Mouse (Mus musculus) myocyte (in vitro differentiated cells): Measurements from ENCODE around the gene Itpk1. TPM values are rescaled to one million over a fixed set of nuclear protein-coding genes. Genes with fewer than 3 reads are reported as not detected.

Experiments
- H3K27me3 ChIP-seq: one replicate; pipeline ENCODE4 v1.6.1; 2011; ENCODE audit not compliant: control insufficient read depth, insufficient read depth, insufficient read length
- H3K36me3 ChIP-seq: one replicate; pipeline ENCODE4 v1.6.1; 2011; ENCODE audit not compliant: control insufficient read depth, insufficient read depth
- H3K4me2 ChIP-seq: one replicate; pipeline ENCODE4 v1.6.1; 2011; ENCODE audit warnings: low read depth, control low read depth
- H3K4me3 ChIP-seq: one replicate; pipeline ENCODE4 v1.5.1; 2011; ENCODE audit warnings: mild to moderate bottlenecking, control low read depth, moderate library complexity
- H3K79me2 ChIP-seq: one replicate; pipeline ENCODE4 v1.6.1; 2011; ENCODE audit not compliant: control insufficient read depth, insufficient read depth
- H3ac ChIP-seq: one replicate; pipeline ENCODE4 v1.6.1; 2011; ENCODE audit not compliant: control insufficient read depth, insufficient read length
- CEBPB ChIP-seq: IDR thresholded peaks from 2 replicates; pipeline ENCODE4 v1.6.1; 2011; ENCODE audit warnings: mild to moderate bottlenecking, moderate library complexity; ENCODE audit not compliant: poor library complexity, insufficient read depth, severe bottlenecking
- E2F4 ChIP-seq: IDR thresholded peaks from one replicate; pipeline ENCODE4 v1.6.1; 2011; ENCODE audit warnings: mild to moderate bottlenecking, control low read depth, moderate library complexity; ENCODE audit not compliant: insufficient read depth
- MAX ChIP-seq: IDR thresholded peaks from one replicate; pipeline ENCODE4 v1.6.1; 2011; ENCODE audit warnings: low read depth, mild to moderate bottlenecking, control low read depth
- MYOD1 ChIP-seq, 3 experiments: IDR thresholded peaks; one replicate each; pipeline ENCODE4 v1.6.1; 2011; ENCODE audit warnings: control low read depth in 2 of 3, low read depth in 2 of 3, mild to moderate bottlenecking in 2 of 3, moderate library complexity in 1 of 3; ENCODE audit not compliant: insufficient read length in 2 of 3, control insufficient read depth in 1 of 3
- MYOG ChIP-seq, 3 experiments: IDR thresholded peaks; one replicate each; pipeline ENCODE4 v1.6.1; 2011; ENCODE audit warnings: control low read depth in 2 of 3, low read depth in 2 of 3, mild to moderate bottlenecking in 2 of 3; ENCODE audit not compliant: insufficient read length in 2 of 3, control insufficient read depth in 1 of 3, insufficient read depth in 1 of 3
- POLR2A ChIP-seq: IDR thresholded peaks from one replicate; pipeline ENCODE4 v1.6.1; 2011; ENCODE audit warnings: low read depth, mild to moderate bottlenecking, control low read depth, moderate library complexity; ENCODE audit not compliant: insufficient read length
- POLR2AphosphoS2 ChIP-seq: IDR thresholded peaks from one replicate; pipeline ENCODE4 v1.6.1; 2011; ENCODE audit warnings: low read depth, control low read depth; ENCODE audit not compliant: insufficient read length
- REST ChIP-seq: IDR thresholded peaks from one replicate; pipeline ENCODE4 v1.6.1; 2011; ENCODE audit warnings: mild to moderate bottlenecking, control low read depth, moderate library complexity; ENCODE audit not compliant: insufficient read depth, insufficient read length
- SRF ChIP-seq: IDR thresholded peaks from one replicate; pipeline ENCODE4 v1.6.1; 2011; ENCODE audit warnings: low read depth; ENCODE audit not compliant: control insufficient read depth, insufficient read length
- TCF12 ChIP-seq: IDR thresholded peaks from one replicate; pipeline ENCODE4 v1.6.1; 2011; ENCODE audit warnings: mild to moderate bottlenecking, control low read depth; ENCODE audit not compliant: poor library complexity, insufficient read depth, severe bottlenecking
- TCF3 ChIP-seq: IDR thresholded peaks from one replicate; pipeline ENCODE4 v1.6.1; 2011; ENCODE audit warnings: low read depth, control low read depth; ENCODE audit not compliant: insufficient read length
- USF1 ChIP-seq: IDR thresholded peaks from one replicate; pipeline ENCODE4 v1.6.1; 2011; ENCODE audit warnings: low read depth, mild to moderate bottlenecking, control low read depth, moderate library complexity
- polyA plus RNA-seq: library from polyadenylated mRNA; unstranded; fragments of >200 nt; fragmentation: generic; extraction: Trizol; gene quantifications from one replicate; pipeline ENCODE4 v1.2.1, GENCODE M21; 2012; ENCODE audit warnings: missing spikeins

Gene Itpk1
- polyA plus RNA-seq, 1 experiment = 4.9 TPM

DNA sequence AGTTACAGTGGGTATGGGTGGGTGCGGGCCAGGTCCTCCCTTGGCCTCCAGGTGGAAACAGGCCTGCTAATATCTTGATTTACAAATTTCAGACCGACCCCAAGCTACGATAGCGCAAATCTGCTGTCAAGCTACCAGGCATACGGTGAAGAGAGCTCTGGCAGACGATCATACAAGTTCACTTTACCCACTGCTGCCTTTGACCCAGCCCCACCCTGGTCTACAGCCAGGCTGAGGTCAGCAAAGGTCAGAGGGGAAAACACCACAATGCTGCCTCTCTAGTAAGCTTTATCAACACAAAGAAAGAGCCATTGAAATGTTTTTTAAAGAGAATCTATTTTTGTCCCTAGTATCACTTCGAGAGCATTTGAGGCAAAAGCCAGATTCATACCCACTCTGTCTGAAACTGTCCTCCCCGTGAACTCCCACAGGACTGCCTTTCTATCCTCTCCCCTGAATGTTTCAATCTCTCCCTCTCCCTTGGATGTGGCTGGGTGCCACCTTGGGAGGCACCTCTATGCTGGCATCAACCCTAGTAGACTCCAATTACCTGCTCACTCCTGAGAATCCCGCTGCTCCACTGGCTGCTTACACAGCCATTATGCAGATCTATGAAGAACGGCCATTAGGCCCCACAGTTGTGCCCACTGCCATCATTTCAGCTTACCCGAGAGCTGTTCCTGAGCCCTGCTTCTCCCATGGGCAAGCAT, 96.8 kb downstream of the Itpk1 start:
- TF ChIP-seq USF1 = no peak
- no peak for TF ChIP-seq REST
- no peak for TF ChIP-seq E2F4
- TF ChIP-seq TCF12 = no peak
- no peak for TF ChIP-seq POLR2A
- no peak for TF ChIP-seq MAX
- TF ChIP-seq MYOG (IDR thresholded peaks at IDR 0.05; ENCODE audit: control insufficient read depth in 1 of 3, insufficient read depth in 1 of 3, insufficient read length in 2 of 3, low read depth in 2 of 3) = no peak
- TF ChIP-seq SRF = no peak
- TF ChIP-seq POLR2AphosphoS2 = no peak
- Histone ChIP-seq H3K4me2 (no peak overlapping the region), H3ac (no peak overlapping the region), H3K27me3 (no peaks in the 10 kb centered on the region), H3K79me2 (no peaks in the 10 kb centered on the region), H3K4me3 (no peak overlapping the region), H3K36me3 (no peaks in the 10 kb centered on the region)

DNA sequence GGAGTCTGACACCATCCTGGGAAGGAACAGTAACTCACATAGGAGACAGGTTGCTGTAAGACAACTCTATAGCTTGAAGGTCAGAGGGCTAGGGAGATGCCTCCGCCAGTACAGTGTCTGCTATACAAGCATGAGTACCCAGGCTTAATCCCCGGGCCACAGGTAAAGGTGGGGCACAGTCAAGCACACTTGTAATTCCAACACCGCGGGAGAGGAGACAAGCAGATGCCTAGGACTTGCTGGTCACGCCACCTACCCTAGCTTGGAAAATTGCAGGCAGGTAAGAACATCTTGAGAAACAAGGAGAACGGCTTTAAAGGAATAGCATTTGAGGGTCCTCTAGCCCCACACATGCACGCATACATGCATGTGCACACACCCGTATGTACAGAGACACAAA, 97.7 kb downstream of the Itpk1 start:
- Histone ChIP-seq H3K4me2 (no peak overlapping the region), H3K79me2 (no peaks in the 10 kb centered on the region), H3K36me3 (no peaks in the 10 kb centered on the region), H3K4me3 (no peak overlapping the region), H3K27me3 (no peaks in the 10 kb centered on the region), H3ac (no peak overlapping the region)
- no peak for TF ChIP-seq POLR2AphosphoS2
- no peak for TF ChIP-seq POLR2A
- TF ChIP-seq TCF3 = no peak
- no peak for TF ChIP-seq MAX
- TF ChIP-seq REST = no peak
- no peak for TF ChIP-seq MYOD1 (IDR thresholded peaks at IDR 0.05; ENCODE audit: control insufficient read depth in 1 of 3, insufficient read length in 2 of 3, low read depth in 2 of 3)
- no peak for TF ChIP-seq TCF12
- TF ChIP-seq SRF = no peak
- TF ChIP-seq E2F4 = no peak
- no peak for TF ChIP-seq CEBPB
- no peak for TF ChIP-seq USF1
- no peak for TF ChIP-seq MYOG (IDR thresholded peaks at IDR 0.05; ENCODE audit: control insufficient read depth in 1 of 3, insufficient read depth in 1 of 3, insufficient read length in 2 of 3, low read depth in 2 of 3)

DNA sequence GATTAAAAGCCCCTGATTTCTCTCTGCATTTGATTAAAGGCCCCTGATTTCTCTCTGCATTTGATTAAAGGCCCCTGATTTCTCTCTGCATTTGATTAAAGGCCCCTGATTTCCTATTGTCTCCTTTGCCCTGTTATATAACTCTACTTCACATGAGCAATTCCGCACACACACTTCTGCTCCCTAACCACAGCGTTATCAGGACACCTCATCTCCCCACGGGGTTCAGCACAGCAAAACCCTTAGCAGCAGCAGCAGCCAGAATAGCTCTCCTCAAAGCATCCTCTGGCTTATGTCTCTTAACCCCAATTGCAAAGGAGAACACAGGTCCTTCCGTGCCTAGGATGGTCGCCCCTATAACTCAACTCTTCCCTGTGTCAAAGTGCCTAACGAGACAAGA, 99.1 kb downstream of the Itpk1 start:
- Histone ChIP-seq H3K79me2 (no peaks in the 10 kb centered on the region), H3K4me3 (no peak overlapping the region), H3ac (no peak overlapping the region), H3K27me3 (no peaks in the 10 kb centered on the region), H3K4me2 (no peak overlapping the region), H3K36me3 (no peaks in the 10 kb centered on the region)
- TF ChIP-seq REST (no peak), POLR2AphosphoS2 (no peak), E2F4 (no peak), MYOD1 (IDR thresholded peaks at IDR 0.05; ENCODE audit: control insufficient read depth in 1 of 3, insufficient read length in 2 of 3, low read depth in 2 of 3) (no peak), USF1 (no peak), TCF3 (no peak)

DNA sequence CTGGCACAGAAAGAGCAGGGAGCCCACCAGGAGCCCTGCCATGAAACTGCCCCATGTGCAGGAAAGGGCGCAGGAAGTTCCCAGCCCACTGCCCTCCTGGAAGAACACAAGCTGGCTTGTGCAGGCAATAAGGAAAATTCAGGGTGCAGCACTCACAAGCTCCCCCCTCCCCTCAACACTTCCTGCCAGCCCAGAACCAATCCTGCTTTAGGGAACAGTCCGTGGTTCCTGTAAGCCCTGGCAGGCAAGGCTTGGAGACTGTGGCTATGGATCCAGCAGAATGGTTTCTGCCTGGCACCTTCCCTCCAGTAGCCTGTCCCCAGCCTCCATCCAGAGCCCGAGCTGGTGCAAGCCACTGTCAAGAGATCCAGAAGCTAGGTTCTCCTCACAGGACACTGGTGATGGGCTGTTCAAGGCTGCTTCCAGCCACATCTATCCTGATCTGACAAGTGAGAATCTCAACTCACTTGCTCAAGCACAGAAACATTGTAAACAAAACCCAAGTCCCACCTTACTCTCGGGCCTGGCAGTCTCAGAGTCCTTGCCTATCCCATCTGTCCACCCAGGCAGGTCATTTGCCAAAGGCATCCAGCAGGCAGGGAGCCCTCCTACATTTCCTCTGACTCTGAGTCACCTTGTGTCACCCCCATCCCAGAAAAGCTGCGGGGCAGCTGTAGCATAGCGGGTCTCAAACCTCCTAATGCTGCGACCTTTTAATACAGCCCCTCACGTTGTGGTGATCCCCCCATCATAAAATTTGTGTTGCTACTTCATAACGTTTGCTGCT, 102.3 kb downstream of the Itpk1 start:
- no peak for TF ChIP-seq TCF3
- TF ChIP-seq E2F4 = no peak
- TF ChIP-seq SRF = no peak
- no peak for TF ChIP-seq USF1
- TF ChIP-seq MAX = no peak
- no peak for TF ChIP-seq POLR2AphosphoS2
- TF ChIP-seq POLR2A = no peak
- TF ChIP-seq CEBPB = no peak
- TF ChIP-seq TCF12 = no peak
- no peak for TF ChIP-seq MYOD1 (IDR thresholded peaks at IDR 0.05; ENCODE audit: control insufficient read depth in 1 of 3, insufficient read length in 2 of 3, low read depth in 2 of 3)
- TF ChIP-seq MYOG (IDR thresholded peaks at IDR 0.05; ENCODE audit: control insufficient read depth in 1 of 3, insufficient read depth in 1 of 3, insufficient read length in 2 of 3, low read depth in 2 of 3) = no peak
- TF ChIP-seq REST = no peak
- H3K27me3 ChIP-seq = no peaks in the 10 kb centered on the region
- no peak overlapping the region for H3K4me2 ChIP-seq
- no peaks in the 10 kb centered on the region for H3K36me3 ChIP-seq
- H3K79me2 ChIP-seq = no peaks in the 10 kb centered on the region
- no peak overlapping the region for H3K4me3 ChIP-seq
- H3ac ChIP-seq = no peak overlapping the region

DNA sequence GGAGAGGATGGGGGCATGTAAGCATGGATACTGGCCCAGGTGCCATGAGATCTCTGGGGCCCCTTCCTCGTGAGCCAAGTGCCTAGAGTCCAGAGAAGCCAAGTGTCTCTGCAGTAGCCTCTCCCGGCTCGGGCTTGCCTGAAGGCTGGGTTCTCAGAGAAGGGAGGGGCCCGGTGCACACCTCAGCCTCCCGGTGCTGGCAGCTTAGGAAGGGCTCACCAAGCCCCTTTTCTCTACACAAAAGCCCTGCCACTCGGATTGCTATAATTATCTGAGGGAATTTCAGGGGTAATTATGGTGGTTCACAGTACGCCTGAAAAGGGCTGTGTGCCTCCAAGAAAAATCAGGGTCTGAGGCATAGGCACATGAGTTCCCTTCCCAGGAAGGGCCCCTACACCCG, 102.9 kb downstream of the Itpk1 start:
- no peaks in the 10 kb centered on the region for H3K36me3 ChIP-seq
- H3K4me3 ChIP-seq = no peak overlapping the region
- H3K79me2 ChIP-seq = no peaks in the 10 kb centered on the region
- no peaks in the 10 kb centered on the region for H3K27me3 ChIP-seq
- no peak overlapping the region for H3ac ChIP-seq
- H3K4me2 ChIP-seq = no peak overlapping the region
- TF ChIP-seq TCF3 = no peak
- TF ChIP-seq USF1 = no peak
- TF ChIP-seq MAX = no peak
- no peak for TF ChIP-seq SRF
- TF ChIP-seq CEBPB = no peak
- TF ChIP-seq POLR2A = no peak
- no peak for TF ChIP-seq POLR2AphosphoS2
- no peak for TF ChIP-seq E2F4
- no peak for TF ChIP-seq MYOG (IDR thresholded peaks at IDR 0.05; ENCODE audit: control insufficient read depth in 1 of 3, insufficient read depth in 1 of 3, insufficient read length in 2 of 3, low read depth in 2 of 3)
- no peak for TF ChIP-seq MYOD1 (IDR thresholded peaks at IDR 0.05; ENCODE audit: control insufficient read depth in 1 of 3, insufficient read length in 2 of 3, low read depth in 2 of 3)
- TF ChIP-seq REST = no peak
- no peak for TF ChIP-seq TCF12
